Mouse (Mus musculus) small intestine, adult 2 months (tissue): ENCODE results near the gene Ndufs3.

Source experiments
- CTCF ChIP-seq: fragments of 200-500 bp; IDR thresholded peaks from 2 replicates; pipeline ENCODE4 v1.5.1; 2012; ENCODE audit warnings: low read depth, mild to moderate bottlenecking, control low read depth, inconsistent platforms, low read length, moderate library complexity, mixed read lengths; ENCODE audit not compliant: insufficient replicate concordance, insufficient read length; ENCODE audit errors: extremely low read depth
- POLR2A ChIP-seq: fragments of 200-500 bp; IDR thresholded peaks from 2 replicates; pipeline ENCODE4 v1.6.1; 2012; ENCODE audit warnings: low read depth, mild to moderate bottlenecking, control low read depth, inconsistent platforms, low read length, moderate library complexity

DNA sequence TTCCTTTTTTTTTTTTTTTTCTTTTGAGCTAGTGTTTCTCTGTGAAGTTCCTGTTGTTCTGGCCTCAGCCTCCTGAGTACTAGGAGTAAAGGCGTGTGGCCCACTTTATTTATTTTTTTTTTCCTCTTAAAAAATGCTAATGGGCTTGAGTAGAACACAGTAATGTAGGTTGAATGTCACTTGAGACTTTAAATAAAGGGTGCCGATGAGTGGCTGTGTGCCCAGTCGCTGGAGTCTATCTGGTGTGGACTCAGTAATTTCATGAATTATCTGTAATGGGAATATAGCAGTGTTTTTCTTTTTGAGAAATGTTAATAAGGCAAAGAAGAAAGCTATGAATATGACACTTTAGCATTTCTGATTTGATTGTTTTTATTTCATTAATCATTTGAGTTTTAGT lies 48.8 kb upstream of the Ndufs3 start:
- TF ChIP-seq CTCF: no peak
- TF ChIP-seq POLR2A: no peak
